Comparison of ENCODE assay signal across 11 mouse cellular contexts in the genomic region with DNA sequence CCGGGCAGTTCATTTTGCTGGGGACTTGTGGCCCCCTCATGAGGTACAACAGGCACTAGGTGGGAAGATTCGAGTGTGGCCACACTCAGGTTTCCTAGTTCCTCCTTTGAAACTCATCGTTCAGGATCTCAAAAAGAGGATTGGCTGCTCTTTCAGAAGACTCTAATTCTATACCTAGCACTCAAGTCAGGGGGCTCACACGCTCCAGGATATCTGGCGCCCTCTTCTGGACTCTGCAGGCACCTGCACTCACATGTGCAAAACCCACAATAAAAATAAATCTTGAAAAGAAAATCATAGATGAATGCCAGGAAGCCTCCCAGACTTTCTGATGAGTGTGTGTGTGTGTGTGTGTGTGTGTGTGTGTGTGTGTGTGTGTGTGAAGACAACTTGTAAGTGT. TPM values are rescaled to one million over a fixed set of nuclear protein-coding genes. Genes with fewer than 3 reads are reported as not detected.
DNase-seq lines count a peak whose midpoint lies in the region; ATAC-seq and TF ChIP-seq lines count a peak whose summit lies in the region.
"Had no signal": no experiment of that assay in that cellular context is flagged by ENCODE, and none has a peak within 500 bp of the region (broad histone marks: within the 10 kb centered on the region; RNA-seq: fewer than 3 reads in every experiment).

No protein-coding gene starts in this region.

- H3K27ac ChIP-seq in gastrocnemius, adult 2 months, result no peak overlapping the region
- H3K27ac ChIP-seq in midbrain, postnatal 0 days (ENCODE audit: low read depth, low read length), result no peak overlapping the region
- H3K27ac ChIP-seq in midbrain, embryonic 15.5 days, result no peak overlapping the region
- H3K27ac ChIP-seq in small intestine, adult 2 months (ENCODE audit: insufficient read depth, low read depth, low read length), result no peak overlapping the region

- no peaks in the 10 kb centered on the region for H3K9me3 ChIP-seq in midbrain, postnatal 0 days (ENCODE audit: low read length)
- H3K9me3 ChIP-seq in midbrain, embryonic 15.5 days, result no peaks in the 10 kb centered on the region

- WGBS in midbrain, postnatal 0 days, result 68% methylated on average over 5 of the region's 5 CpGs
- WGBS in midbrain, embryonic 15.5 days, result 72% methylated on average over 5 of the region's 5 CpGs
- 66% methylated on average over 5 of the region's 5 CpGs for WGBS in small intestine, adult 2 months

- no peak for ATAC-seq in midbrain, postnatal 0 days (ENCODE audit: low FRiP score)
- ATAC-seq in midbrain, embryonic 15.5 days (replicated peaks), result no peak
- ATAC-seq: Patski had no signal

- DNase-seq in gastrocnemius, adult 2 months, result no peak
- no peak for DNase-seq in gastrocnemius, postnatal 10 days
- no peak for DNase-seq in midbrain, postnatal 0 days (ENCODE audit: low spot score)
- DNase-seq in R1 (ENCODE audit: low read depth, low spot score) (peak; percentile 79), adipocyte (ENCODE audit: low spot score) (no peak)
- DNase-seq in kidney, postnatal 4 days, result no peak
- DNase-seq: layer of hippocampus, postnatal 36 days; lung, postnatal 10 days had no signal

- H3K27me3 ChIP-seq in midbrain, postnatal 0 days (ENCODE audit: insufficient read depth, low read length), result no peaks in the 10 kb centered on the region; the same call in 1 of the 2 replicates
- peaks cover 15% of the 10 kb centered on the region; the same call in 1 of the 2 replicates for H3K27me3 ChIP-seq in midbrain, embryonic 15.5 days (replicated peaks)
- no peaks in the 10 kb centered on the region for H3K27me3 ChIP-seq in small intestine, adult 2 months (ENCODE audit: control insufficient read depth, insufficient read depth, low read length)
- H3K27me3 ChIP-seq: Patski had no signal

- intact Hi-C loops in gastrocnemius, adult 2 months (cut with DNase I), result loop anchor here (5.0 kb wide), 1 partner anchor 36 kb away; no protein-coding TSS in a partner anchor

- H3K4me3 ChIP-seq in gastrocnemius, adult 2 months, result no peak overlapping the region
- no peak overlapping the region for H3K4me3 ChIP-seq in midbrain, postnatal 0 days (ENCODE audit: low read depth, low read length)
- no peak overlapping the region for H3K4me3 ChIP-seq in midbrain, embryonic 15.5 days
- H3K4me3 ChIP-seq in small intestine, adult 2 months (ENCODE audit: low read depth, low read length), result no peak overlapping the region

- no peak overlapping the region for H3K4me2 ChIP-seq in midbrain, postnatal 0 days (ENCODE audit: low read depth, low read length, poor library complexity, severe bottlenecking)
- H3K4me2 ChIP-seq in midbrain, embryonic 15.5 days, result no peak overlapping the region

- no peak for TF ChIP-seq POLR2A in small intestine, adult 2 months (IDR thresholded peaks at IDR 0.05; ENCODE audit: low read depth, low read length)

- H3K9ac ChIP-seq in midbrain, postnatal 0 days (replicated peaks; ENCODE audit: low read length, poor library complexity, severe bottlenecking), result no peak overlapping the region
- H3K9ac ChIP-seq in midbrain, embryonic 15.5 days, result no peak overlapping the region

- TF ChIP-seq CTCF in gastrocnemius, adult 2 months (IDR thresholded peaks at IDR 0.05), result peak; percentile 39
- peak; percentile 65 for TF ChIP-seq CTCF in midbrain, postnatal 0 days (IDR thresholded peaks at IDR 0.05)
- TF ChIP-seq CTCF in small intestine, adult 2 months (IDR thresholded peaks at IDR 0.05; ENCODE audit: extremely low read depth, insufficient read length, insufficient replicate concordance, low read depth, low read length), result peak; percentile 61; the same call in 1 of the 2 replicates

- no peaks in the 10 kb centered on the region for H3K36me3 ChIP-seq in midbrain, postnatal 0 days (ENCODE audit: insufficient read depth, low read length)
- no peaks in the 10 kb centered on the region for H3K36me3 ChIP-seq in midbrain, embryonic 15.5 days (replicated peaks)
- no peaks in the 10 kb centered on the region for H3K36me3 ChIP-seq in small intestine, adult 2 months (ENCODE audit: control insufficient read depth, insufficient read depth, low read length)

- no peaks in the 10 kb centered on the region for H3K4me1 ChIP-seq in midbrain, postnatal 0 days (ENCODE audit: insufficient read depth, low read length)
- peaks cover 18% of the 10 kb centered on the region for H3K4me1 ChIP-seq in midbrain, embryonic 15.5 days
- peaks cover 2% of the 10 kb centered on the region; the same call in 1 of the 2 replicates for H3K4me1 ChIP-seq in small intestine, adult 2 months (ENCODE audit: control insufficient read depth, insufficient read depth, insufficient read length, low read length)

RNA-seq across cellular contexts. Expression of gene Vgll4, which starts 1.1 kb away (rescaled TPM):
- total RNA-seq in gastrocnemius, adult 2 months (2021), result 10 to 100 TPM; 16.7 to 25.6 TPM
- total RNA-seq in gastrocnemius, postnatal 10 days (2021), result 10 to 100 TPM; 23.5 to 31.8 TPM
- total RNA-seq in midbrain, postnatal 0 days (2014; rRNA removed), result 43.7 and 58.5 TPM in 2 replicates
- polyA plus RNA-seq in midbrain, postnatal 0 days (2015; fragmentation: Nextera tagmentation; extraction: Ambion mirVana), result 36.0 and 40.7 TPM in 2 replicates
- 47.3 and 52.4 TPM in 2 replicates for polyA plus RNA-seq in midbrain, embryonic 15.5 days (2015; fragmentation: Nextera tagmentation; extraction: Ambion mirVana)
- polyA plus RNA-seq in small intestine, adult 2 months (2012; rRNA removed), result 35.8 and 48.1 TPM in 2 replicates
